ENCODE assay signal across 26 mouse cellular contexts in genomic region chr8:120630848-120631247, GRCm38 (mm10). TPM values are rescaled to one million over a fixed set of nuclear protein-coding genes. Genes with fewer than 3 reads are reported as not detected.
"Had no signal": no experiment of that assay in that cellular context is flagged by ENCODE, and none has a peak within 500 bp of the region (broad histone marks: within the 10 kb centered on the region; RNA-seq: fewer than 3 reads in every experiment).

No protein-coding gene starts in this region.

- H3K4me3 ChIP-seq: limb, embryonic 10.5 days; limb, embryonic 13.5 days; liver, embryonic 12.5 days; liver, embryonic 15.5 days; lung, embryonic 15.5 days; megakaryocyte, embryonic 14.5 days; midbrain, embryonic 10.5 days; midbrain, embryonic 13.5 days; myocyte; neural tube, embryonic 13.5 days had no signal

- H3K9me3 ChIP-seq: limb, embryonic 10.5 days; liver, embryonic 15.5 days; lung, embryonic 15.5 days; midbrain, embryonic 13.5 days; neural tube, embryonic 13.5 days had no signal

- H3K36me3 ChIP-seq: limb, embryonic 10.5 days; limb, embryonic 13.5 days; liver, embryonic 12.5 days; liver, embryonic 15.5 days; lung, embryonic 15.5 days; midbrain, embryonic 10.5 days; midbrain, embryonic 13.5 days; neural tube, embryonic 13.5 days had no signal

- H3K9ac ChIP-seq: limb, embryonic 13.5 days; liver, embryonic 12.5 days; liver, embryonic 15.5 days; lung, embryonic 15.5 days; midbrain, embryonic 13.5 days; neural tube, embryonic 13.5 days had no signal

- H3K4me2 ChIP-seq: limb, embryonic 13.5 days; liver, embryonic 12.5 days; liver, embryonic 15.5 days; lung, embryonic 15.5 days; midbrain, embryonic 13.5 days; neural tube, embryonic 13.5 days had no signal

- H3K27ac ChIP-seq: limb, embryonic 13.5 days; liver, embryonic 12.5 days; liver, embryonic 15.5 days; midbrain, embryonic 10.5 days; midbrain, embryonic 13.5 days; neural tube, embryonic 13.5 days had no signal

- DNase-seq: kidney, adult 18-20 months; kidney, adult 9 months; kidney, postnatal 14 days; kidney, postnatal 4 days; layer of hippocampus, adult 9-11 months; layer of hippocampus, postnatal 36 days; liver; lung, adult 18-20 months; lung, postnatal 10 days; lung, postnatal 36 days; thymus, postnatal 25 days had no signal

- ATAC-seq: liver, embryonic 12.5 days; midbrain, embryonic 13.5 days; midbrain, embryonic 16.5 days had no signal

RNA-seq across cellular contexts. Expression of gene 1190005I06Rik, which starts 16.6 kb away (rescaled TPM):
- total RNA-seq: monocyte, adult 5-6 weeks; neutrophil, adult 5-6 weeks had no signal

RNA-seq across cellular contexts. Expression of gene Gm27021, which starts 37.0 kb away (rescaled TPM):
- total RNA-seq: layer of hippocampus, postnatal 36 days; left cerebral cortex, postnatal 14 days; monocyte, adult 5-6 weeks; neutrophil, adult 5-6 weeks had no signal
- polyA plus RNA-seq: small intestine, adult 2 months had no signal
